Comparison of ENCODE assay signal across 8 mouse cellular contexts in the genomic region with DNA sequence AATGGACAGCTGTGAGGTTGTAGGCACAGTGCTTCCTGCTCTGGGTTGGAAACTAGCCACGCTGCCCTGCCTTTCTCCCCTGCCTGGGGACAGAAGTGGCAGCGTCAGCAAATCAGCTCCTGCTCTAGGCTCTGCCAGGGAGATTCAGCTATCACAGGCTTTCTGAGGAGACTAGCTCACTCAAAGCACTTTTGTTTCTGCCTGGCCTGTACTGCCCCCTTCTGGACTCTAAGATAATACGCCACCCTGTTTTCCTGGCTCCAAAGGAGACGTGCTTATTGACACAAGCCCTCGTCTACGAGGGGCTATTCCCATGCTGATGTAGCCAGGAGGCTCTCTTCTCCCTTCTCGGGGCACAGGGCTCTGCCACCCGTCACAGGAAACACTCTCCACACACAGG. TPM values are rescaled to one million over a fixed set of nuclear protein-coding genes. Genes with fewer than 3 reads are reported as not detected.
DNase-seq lines count a peak whose midpoint lies in the region; ATAC-seq and TF ChIP-seq lines count a peak whose summit lies in the region.

No protein-coding gene starts in this region.

- no peak overlapping the region for H3K9ac ChIP-seq in hindbrain, embryonic 12.5 days
- peak overlapping the region; percentile 16; the same call in 1 of the 2 replicates for H3K9ac ChIP-seq in lung, embryonic 14.5 days

- WGBS in hindbrain, embryonic 12.5 days = 8% methylated on average over 8 of the region's 8 CpGs
- WGBS in lung, embryonic 14.5 days = 11% methylated on average over 8 of the region's 8 CpGs

- H3K27me3 ChIP-seq in hindbrain, embryonic 12.5 days = no peaks in the 10 kb centered on the region
- no peaks in the 10 kb centered on the region for H3K27me3 ChIP-seq in lung, embryonic 14.5 days (ENCODE audit: insufficient read depth, low read length)

- H3K27ac ChIP-seq in hindbrain, embryonic 12.5 days = no peak overlapping the region
- H3K27ac ChIP-seq in lung, embryonic 14.5 days (ENCODE audit: low read depth) = no peak overlapping the region

- H3K36me3 ChIP-seq in hindbrain, embryonic 12.5 days = peaks cover 38% of the 10 kb centered on the region
- peaks cover 51% of the 10 kb centered on the region for H3K36me3 ChIP-seq in lung, embryonic 14.5 days (ENCODE audit: insufficient read depth)

- peak; percentile 65 for DNase-seq in MN1 (ENCODE audit: low spot score)
- DNase-seq in cerebellum, adult 18-20 months = peak; percentile 52 to 59
- peak; percentile 66 for DNase-seq in frontal cortex, postnatal 10 days (ENCODE audit: low spot score in 2 of 2)
- peak; percentile 46 for DNase-seq in layer of hippocampus, adult 9-10 months (ENCODE audit: low spot score)
- peak; percentile 91 for DNase-seq in lung, embryonic 14.5 days

- no peaks in the 10 kb centered on the region for H3K9me3 ChIP-seq in hindbrain, embryonic 12.5 days (replicated peaks)
- no peaks in the 10 kb centered on the region for H3K9me3 ChIP-seq in lung, embryonic 14.5 days (ENCODE audit: low read depth, low read length)

- no peak overlapping the region for H3K4me3 ChIP-seq in hindbrain, embryonic 12.5 days
- no peak overlapping the region for H3K4me3 ChIP-seq in lung, embryonic 14.5 days (ENCODE audit: low read depth, low read length)

- TF ChIP-seq CTCF in lung, embryonic 14.5 days (IDR thresholded peaks at IDR 0.05; ENCODE audit: low read depth) = peak; percentile 88

- H3K4me1 ChIP-seq in hindbrain, embryonic 12.5 days = peaks cover 24% of the 10 kb centered on the region
- H3K4me1 ChIP-seq in lung, embryonic 14.5 days (ENCODE audit: insufficient read depth) = 0 out of 2 replicates have a peak, but pooled peaks cover under 1% of the 10 kb centered on the region

- H3K4me2 ChIP-seq in hindbrain, embryonic 12.5 days (replicated peaks) = no peak overlapping the region
- H3K4me2 ChIP-seq in lung, embryonic 14.5 days = no peak overlapping the region

- peak; percentile 70 for ATAC-seq in hindbrain, embryonic 12.5 days (ENCODE audit: low FRiP score)
- peak; percentile 68 for ATAC-seq in lung, embryonic 14.5 days (ENCODE audit: insufficient read depth)
- ATAC-seq in neutrophil, adult 5-6 weeks (ENCODE audit: extremely low read depth, insufficient number of reproducible peaks, low FRiP score, poor library complexity, severe bottlenecking) = peak; percentile 28; the same call in 1 of the 2 replicates
- ATAC-seq in erythroid progenitor cell, adult 5-6 weeks (replicated peaks; ENCODE audit: low FRiP score, poor library complexity, severe bottlenecking) = no peak

RNA-seq across cellular contexts. Expression of a gene that starts 33.6 kb away (rescaled TPM):
- not detected in 2 replicates for polyA plus RNA-seq in hindbrain, embryonic 12.5 days (2016; fragmentation: Nextera tagmentation; extraction: Ambion mirVana)
- polyA plus RNA-seq in lung, embryonic 14.5 days (2014; fragmentation: Nextera tagmentation; extraction: Ambion mirVana) = not detected in 2 replicates
- not detected in 2 replicates for total RNA-seq in neutrophil, adult 5-6 weeks (2017)
- not detected in 2 replicates for total RNA-seq in erythroid progenitor cell, adult 5-6 weeks (2015; ENCODE audit: low replicate concordance)
- not detected in 2 replicates for total RNA-seq in erythroid progenitor cell, adult 5-6 weeks (2017; ENCODE audit: low replicate concordance)

RNA-seq across cellular contexts. Expression of a gene that starts 44.4 kb away (rescaled TPM):
- 50.3 and 52.4 TPM in 2 replicates for polyA plus RNA-seq in hindbrain, embryonic 12.5 days (2016; fragmentation: Nextera tagmentation; extraction: Ambion mirVana)
- 63.6 and 72.3 TPM in 2 replicates for polyA plus RNA-seq in lung, embryonic 14.5 days (2014; fragmentation: Nextera tagmentation; extraction: Ambion mirVana)
- 103 and 112 TPM in 2 replicates for total RNA-seq in neutrophil, adult 5-6 weeks (2017)
- total RNA-seq in erythroid progenitor cell, adult 5-6 weeks (2015; ENCODE audit: low replicate concordance) = 30.3 and 36.9 TPM in 2 replicates
- total RNA-seq in erythroid progenitor cell, adult 5-6 weeks (2017; ENCODE audit: low replicate concordance) = 16.0 and 23.2 TPM in 2 replicates
